Mouse (Mus musculus) large intestine, adult 2 months (tissue): ENCODE results near the gene Fam76a. TPM values are rescaled to one million over a fixed set of nuclear protein-coding genes. Genes with fewer than 3 reads are reported as not detected.

Source experiments
- DNase-seq: peaks from one replicate; pipeline ENCODE4 v3.0.0-alpha.2; 2012; ENCODE audit warnings: low read depth, low spot score
- WGBS: fragments of 180-500 bp; shearing (Covaris S2); methylation state at CpG from one replicate; pipeline ENCODE4 v1.1.7; 2018; 5-methylcytosine and 5-hydroxymethylcytosine counted together
- polyA plus RNA-seq: library from polyadenylated mRNA; depleted of rRNA; stranded (reverse); fragments of >200 nt; gene quantifications from 2 replicates; pipeline ENCODE4 v1.2.3, GENCODE M21; 2012; rRNA removed

The Fam76a gene
- polyA plus RNA-seq = 8.7 and 10.5 TPM in 2 replicates

GRCm38 (mm10) chr4:132922558-132923008 is at the start of gene Fam76a:
Fam76a (minus strand) TSS chr4:132922558.
- peak; percentile 95 for DNase-seq

GRCm38 (mm10) chr4:132972101-132972500 is 49.7 kb upstream of the Fam76a start:
- WGBS = 50% methylated on average over 3 of the region's 3 CpGs
- no peak for DNase-seq

More at GRCm38 (mm10) chr4:132922558-132923008, at the start of gene Fam76a:
- 2% methylated on average over 49 of the region's 53 CpGs for WGBS

- WGBS = 79% methylated on average over 6 of the region's 6 CpGs
- DNase-seq = no peak
Observed at GRCm38 (mm10) chr4:132971601-132972000, 49.2 kb upstream of the Fam76a start.

GRCm38 (mm10) chr4:132968105-132968938 is 46.0 kb upstream of the Fam76a start:
- DNase-seq = no peak
- WGBS = 42% methylated on average over 6 of the region's 6 CpGs

GRCm38 (mm10) chr4:132964473-132964872 is 42.1 kb upstream of the Fam76a start:
- 92% methylated on average over 5 of the region's 5 CpGs for WGBS
- no peak for DNase-seq

GRCm38 (mm10) chr4:132964064-132964463 is 41.7 kb upstream of the Fam76a start:
- 80% methylated on average over 3 of the region's 3 CpGs for WGBS
- DNase-seq = no peak

- no peak for DNase-seq
- 23% methylated on average over 2 of the region's 2 CpGs for WGBS
Observed at GRCm38 (mm10) chr4:132963436-132963835, 41.1 kb upstream of the Fam76a start.

GRCm38 (mm10) chr4:132962628-132963027 is 40.3 kb upstream of the Fam76a start:
- no peak for DNase-seq
- WGBS = 85% methylated on average over 4 of the region's 4 CpGs

- DNase-seq = no peak
- WGBS = 90% methylated on average over 5 of the region's 5 CpGs
Observed at GRCm38 (mm10) chr4:132961866-132962265, 39.5 kb upstream of the Fam76a start.

GRCm38 (mm10) chr4:132960864-132961639 is 38.7 kb upstream of the Fam76a start:
- DNase-seq = no peak

GRCm38 (mm10) chr4:132960313-132960712 is 38.0 kb upstream of the Fam76a start:
- WGBS = 28% methylated on average over 5 of the region's 5 CpGs
- DNase-seq = no peak

More at GRCm38 (mm10) chr4:132960864-132961639, 38.7 kb upstream of the Fam76a start:
- 49% methylated on average over 13 of the region's 13 CpGs for WGBS

- DNase-seq = no peak
- 36% methylated on average over 3 of the region's 3 CpGs for WGBS
Observed at GRCm38 (mm10) chr4:132959679-132960045, 37.3 kb upstream of the Fam76a start.

GRCm38 (mm10) chr4:132958741-132959678 is 36.7 kb upstream of the Fam76a start:
- WGBS = 11% methylated on average over 10 of the region's 10 CpGs
- DNase-seq = no peak

GRCm38 (mm10) chr4:132955395-132955791 is 33.0 kb upstream of the Fam76a start:
- DNase-seq = no peak
- 3% methylated on average over 2 of the region's 2 CpGs for WGBS

GRCm38 (mm10) chr4:132954530-132955394 is 32.4 kb upstream of the Fam76a start:
- WGBS = 75% methylated on average over 7 of the region's 7 CpGs

GRCm38 (mm10) chr4:132950999-132951398 is 28.6 kb upstream of the Fam76a start:
- DNase-seq = no peak
- WGBS = 81% methylated on average over 2 of the region's 2 CpGs

More at GRCm38 (mm10) chr4:132954530-132955394, 32.4 kb upstream of the Fam76a start:
- no peak for DNase-seq

- no peak for DNase-seq
- WGBS = 37% methylated on average over 24 of the region's 24 CpGs
Observed at GRCm38 (mm10) chr4:132949882-132950532, 27.6 kb upstream of the Fam76a start.
